In the genomic region with DNA sequence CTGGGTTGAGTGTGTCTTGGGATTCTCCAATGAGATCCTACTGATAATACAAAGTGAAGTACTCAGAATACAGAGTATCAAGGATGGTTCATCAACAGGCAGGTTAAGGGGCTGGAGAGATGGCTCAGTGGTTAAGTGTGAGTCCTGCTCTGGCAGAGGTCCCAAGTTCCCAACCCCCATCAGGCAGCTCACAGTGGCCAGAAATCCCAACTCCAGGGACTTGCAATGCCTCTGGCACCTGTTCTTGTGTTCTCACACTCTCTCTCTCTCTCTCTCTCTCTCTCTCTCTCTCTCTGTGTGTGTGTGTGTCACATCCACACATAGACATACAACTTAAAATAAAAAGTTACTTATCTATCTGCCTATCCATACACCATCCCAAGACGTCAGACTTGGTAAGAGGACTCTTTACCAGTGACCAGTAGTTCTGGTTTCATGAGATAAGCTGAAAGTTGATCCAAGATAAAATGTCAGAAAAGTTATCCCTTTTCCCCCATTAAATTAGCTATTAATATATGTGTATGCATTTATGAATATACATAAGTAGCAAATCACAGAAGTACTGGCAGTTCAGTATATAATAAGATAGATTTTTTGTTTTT, we compare ENCODE assay signal across 17 mouse cellular contexts. TPM values are rescaled to one million over a fixed set of nuclear protein-coding genes. Genes with fewer than 3 reads are reported as not detected.
A peak's percentile ranks its signal among the peaks of the same experiment; 100 is the strongest.
DNase-seq lines count a peak whose midpoint lies in the region; ATAC-seq and TF ChIP-seq lines count a peak whose summit lies in the region.
"Had no signal": no experiment of that assay in that cellular context is flagged by ENCODE, and none has a peak within 500 bp of the region (broad histone marks: within the 10 kb centered on the region; RNA-seq: fewer than 3 reads in every experiment).

No protein-coding gene starts in this region.

- no peak for ATAC-seq in kidney, embryonic 16.5 days (ENCODE audit: low FRiP score, low TSS enrichment)
- ATAC-seq in megakaryocyte progenitor cell, adult 5-6 weeks (replicated peaks; ENCODE audit: poor library complexity) = peak; percentile 26; the same call in 1 of the 2 replicates
- ATAC-seq: CD4-positive, CD25-positive, alpha-beta regulatory T cell, adult 4 months; forebrain, embryonic 15.5 days had no signal

- H3K4me2 ChIP-seq in kidney, embryonic 16.5 days (replicated peaks; ENCODE audit: low read depth, low read length) = no peak overlapping the region
- H3K4me2 ChIP-seq: forebrain, embryonic 15.5 days had no signal

- H3K36me3 ChIP-seq in kidney, adult 2 months (ENCODE audit: control insufficient read depth, insufficient read depth, low read length) = peaks cover 14% of the 10 kb centered on the region
- peaks cover 25% of the 10 kb centered on the region for H3K36me3 ChIP-seq in kidney, embryonic 16.5 days (ENCODE audit: insufficient read depth, low read length)

- peak; percentile 48 for DNase-seq in kidney, adult 2 months
- DNase-seq in gastrocnemius, postnatal 10 days = peak; percentile 32
- peak; percentile 39 to 53 for DNase-seq in kidney, postnatal 36 days
- no peak for DNase-seq in cerebellum, postnatal 4 days (ENCODE audit: low spot score in 2 of 2)
- DNase-seq in right cerebral cortex, adult 2 months (ENCODE audit: low spot score in 2 of 2) = no peak
- DNase-seq: heart, adult 18-20 months; heart, postnatal 36 days; left cerebral cortex, postnatal 4 days; right cerebral cortex, postnatal 14 days; thymus, postnatal 25 days had no signal

- H3K27ac ChIP-seq in kidney, adult 2 months (ENCODE audit: insufficient read depth, low read depth, low read length) = peak overlapping the region; percentile 75; the same call in 1 of the 2 replicates
- H3K27ac ChIP-seq in kidney, embryonic 16.5 days (ENCODE audit: low read length) = no peak overlapping the region
- H3K27ac ChIP-seq: forebrain, embryonic 15.5 days had no signal

- H3K9ac ChIP-seq in kidney, embryonic 16.5 days (replicated peaks; ENCODE audit: low read length) = no peak overlapping the region
- H3K9ac ChIP-seq: forebrain, embryonic 15.5 days had no signal

- peaks cover 8% of the 10 kb centered on the region for H3K4me1 ChIP-seq in kidney, adult 2 months (ENCODE audit: control insufficient read depth, insufficient read depth, low read length)
- no peaks in the 10 kb centered on the region for H3K4me1 ChIP-seq in kidney, embryonic 16.5 days (ENCODE audit: insufficient read depth, low read length)
- H3K4me1 ChIP-seq: forebrain, embryonic 15.5 days had no signal

- no peaks in the 10 kb centered on the region for H3K9me3 ChIP-seq in kidney, embryonic 16.5 days (ENCODE audit: low read length)
- H3K9me3 ChIP-seq: forebrain, embryonic 15.5 days; megakaryocyte, embryonic 14.5 days had no signal

- H3K4me3 ChIP-seq in kidney, adult 2 months (ENCODE audit: insufficient read depth, low read depth, low read length) = no peak overlapping the region
- no peak overlapping the region for H3K4me3 ChIP-seq in kidney, embryonic 16.5 days (ENCODE audit: low read length)
- H3K4me3 ChIP-seq: forebrain, embryonic 15.5 days; megakaryocyte, embryonic 14.5 days had no signal

- H3K27me3 ChIP-seq in kidney, adult 2 months (replicated peaks; ENCODE audit: control insufficient read depth, insufficient read depth, low read length) = no peaks in the 10 kb centered on the region
- H3K27me3 ChIP-seq in kidney, embryonic 16.5 days (ENCODE audit: insufficient read depth, low read length) = no peaks in the 10 kb centered on the region
- H3K27me3 ChIP-seq: forebrain, embryonic 15.5 days; megakaryocyte, embryonic 14.5 days had no signal

- no peak for TF ChIP-seq CTCF in kidney, adult 2 months (conservative IDR thresholded peaks at IDR 0.05; ENCODE audit: insufficient read depth, insufficient read length, low read depth, low read length)

- 43% methylated on average over 1 of the region's 1 CpGs for WGBS in kidney, adult 2 months
- 67% methylated on average over 1 of the region's 1 CpGs for WGBS in kidney, embryonic 16.5 days

- no peak for TF ChIP-seq POLR2A in kidney, adult 2 months (IDR thresholded peaks at IDR 0.05; ENCODE audit: low read depth, low read length)

RNA-seq across cellular contexts. Expression of gene 4931422A03Rik, which starts 16.4 kb away (rescaled TPM):
- polyA plus RNA-seq in kidney, adult 2 months (2012; rRNA removed) = not detected in 2 replicates
- 2.0 and 2.6 TPM in 2 replicates for polyA plus RNA-seq in kidney, embryonic 16.5 days (2015; fragmentation: Nextera tagmentation; extraction: Ambion mirVana)
- total RNA-seq in gastrocnemius, postnatal 10 days (2021) = not detected
- total RNA-seq in megakaryocyte progenitor cell, adult 5-6 weeks (2015) = 1.0 and 2.2 TPM in 2 replicates
- total RNA-seq in megakaryocyte progenitor cell, adult 5-6 weeks (2017) = 0.17 TPM in 1 of 2 replicates, not detected in the other
- total RNA-seq: heart, adult 18-20 months; heart, postnatal 36 days; layer of hippocampus, postnatal 10 days; left cerebral cortex, postnatal 4 days had no signal

RNA-seq across cellular contexts. Expression of gene Fbxo3, which starts 17.1 kb away (rescaled TPM):
- 22.3 and 25.0 TPM in 2 replicates for polyA plus RNA-seq in kidney, adult 2 months (2012; rRNA removed)
- polyA plus RNA-seq in kidney, embryonic 16.5 days (2015; fragmentation: Nextera tagmentation; extraction: Ambion mirVana) = 59.7 and 61.1 TPM in 2 replicates
- total RNA-seq in gastrocnemius, postnatal 10 days (2021) = 10 to 100 TPM; 48.8 to 51.2 TPM
- total RNA-seq in megakaryocyte progenitor cell, adult 5-6 weeks (2015) = 64.8 and 74.2 TPM in 2 replicates
- 61.5 and 70.9 TPM in 2 replicates for total RNA-seq in megakaryocyte progenitor cell, adult 5-6 weeks (2017)

RNA-seq across cellular contexts. Expression of gene Gm10912, which starts 21.0 kb away (rescaled TPM):
- polyA plus RNA-seq in kidney, adult 2 months (2012; rRNA removed) = 0.14 and 0.18 TPM in 2 replicates
- polyA plus RNA-seq in kidney, embryonic 16.5 days (2015; fragmentation: Nextera tagmentation; extraction: Ambion mirVana) = not detected in 2 replicates
- total RNA-seq in gastrocnemius, postnatal 10 days (2021) = under 1 TPM in 1 of 2 experiments, not detected in 1; 0.41 TPM
- not detected in 2 replicates for total RNA-seq in megakaryocyte progenitor cell, adult 5-6 weeks (2015)
- 0.04 and 0.24 TPM in 2 replicates for total RNA-seq in megakaryocyte progenitor cell, adult 5-6 weeks (2017)
- total RNA-seq: common myeloid progenitor, adult 5-6 weeks had no signal
- polyA plus RNA-seq: forebrain, embryonic 15.5 days had no signal

RNA-seq across cellular contexts. Expression of gene Gm10799, which starts 23.8 kb away (rescaled TPM):
- polyA plus RNA-seq in kidney, adult 2 months (2012; rRNA removed) = not detected in 2 replicates
- not detected in 2 replicates for polyA plus RNA-seq in kidney, embryonic 16.5 days (2015; fragmentation: Nextera tagmentation; extraction: Ambion mirVana)
- total RNA-seq in gastrocnemius, postnatal 10 days (2021) = not detected
- not detected in 2 replicates for total RNA-seq in megakaryocyte progenitor cell, adult 5-6 weeks (2015)
- not detected in 2 replicates for total RNA-seq in megakaryocyte progenitor cell, adult 5-6 weeks (2017)
- total RNA-seq: common myeloid progenitor, adult 5-6 weeks; heart, adult 18-20 months; heart, postnatal 36 days; layer of hippocampus, postnatal 10 days; left cerebral cortex, postnatal 4 days had no signal
- polyA plus RNA-seq: CD4-positive, CD25-positive, alpha-beta regulatory T cell, adult 4 months; forebrain, embryonic 15.5 days had no signal

RNA-seq across cellular contexts. Expression of gene Cd59b, which starts 25.1 kb away (rescaled TPM):
- 18.5 and 25.0 TPM in 2 replicates for polyA plus RNA-seq in kidney, adult 2 months (2012; rRNA removed)
- 6.3 and 7.2 TPM in 2 replicates for polyA plus RNA-seq in kidney, embryonic 16.5 days (2015; fragmentation: Nextera tagmentation; extraction: Ambion mirVana)
- 1 to 10 TPM; 2.1 to 2.2 TPM for total RNA-seq in gastrocnemius, postnatal 10 days (2021)
- total RNA-seq in megakaryocyte progenitor cell, adult 5-6 weeks (2015) = 1.1 and 2.2 TPM in 2 replicates
- total RNA-seq in megakaryocyte progenitor cell, adult 5-6 weeks (2017) = 0.62 and 4.1 TPM in 2 replicates

Comparison
In these comparisons a context has a peak if more than half of its experiments do, and no peak if none do; other contexts are left out.
1. DNase-seq: peak in kidney, adult 2 months (single experiment), gastrocnemius, postnatal 10 days (single experiment) and kidney, postnatal 36 days (2 of 2); none in cerebellum, postnatal 4 days (0 of 2) and right cerebral cortex, adult 2 months (0 of 2).